Mouse (Mus musculus) ES-Bruce4 (cell line): ENCODE results near the gene Plekha6.

ENCODE experiments used
- CTCF ChIP-seq: IDR thresholded peaks from one replicate; pipeline ENCODE4 v1.8.1; 2011; ENCODE audit warnings: low read depth, low read length
- EP300 ChIP-seq: IDR thresholded peaks from 2 replicates; pipeline ENCODE4 v1.6.1; 2011; ENCODE audit warnings: low read depth, low read length; ENCODE audit not compliant: insufficient read depth
- POLR2A ChIP-seq: IDR thresholded peaks from one replicate; pipeline ENCODE4 v1.8.1; 2011; ENCODE audit warnings: low read length; ENCODE audit not compliant: insufficient read depth

GRCm38 (mm10) chr1:133134071-133134470 lies 29.9 kb upstream of the Plekha6 start:
- TF ChIP-seq EP300, result no peak
- TF ChIP-seq POLR2A, result no peak
- TF ChIP-seq CTCF, result no peak
